Mouse (Mus musculus) brain, embryonic 14.5 days (tissue): Measurements from ENCODE around the gene Olfr1112.

Experiments
- CTCF ChIP-seq: fragments of 200-500 bp; IDR thresholded peaks from 2 replicates; pipeline ENCODE4 v1.5.1; 2012; ENCODE audit warnings: inconsistent platforms, mild to moderate bottlenecking, moderate library complexity, borderline replicate concordance; ENCODE audit not compliant: insufficient read depth, insufficient read length; ENCODE audit errors: extremely low read depth
- POLR2A ChIP-seq: fragments of 200-500 bp; IDR thresholded peaks from 2 replicates; pipeline ENCODE4 v1.6.1; 2012; ENCODE audit warnings: mild to moderate bottlenecking, inconsistent platforms, borderline replicate concordance; ENCODE audit not compliant: poor library complexity, insufficient read depth, insufficient read length, severe bottlenecking; ENCODE audit errors: extremely low read depth

GRCm38 (mm10) chr2:87208670-87209069 is 21.1 kb downstream of the Olfr1112 start, which contains the start of gene Olfr1113:
- TF ChIP-seq CTCF (no peak), POLR2A (no peak)
